Mouse (Mus musculus) erythroblast, embryonic 14.5 days (primary cell): Measurements from ENCODE around the gene Iqschfp.

ENCODE experiments used
- GATA1 ChIP-seq: IDR thresholded peaks from 2 replicates; pipeline ENCODE4 v1.6.1; 2012; ENCODE audit warnings: low read length, inconsistent platforms, mixed read lengths
- TAL1 ChIP-seq: IDR thresholded peaks from 3 replicates; pipeline ENCODE4 v1.6.1; 2012; ENCODE audit warnings: low read length, inconsistent platforms, mixed read lengths

- no peak for TF ChIP-seq GATA1
- no peak for TF ChIP-seq TAL1
Measured at GRCm38 (mm10) chr3:68633577-68633976, 741.5 kb downstream of the Iqschfp start.
